Mouse (Mus musculus) heart, postnatal 4 days (tissue): ENCODE results near the gene Gm10217. TPM values are rescaled to one million over a fixed set of nuclear protein-coding genes. Genes with fewer than 3 reads are reported as not detected.

Experiments used
- DNase-seq: peaks from one replicate; pipeline ENCODE4 v3.0.0; 2021
- total RNA-seq, 2 experiments: library from RNA; stranded (reverse); gene quantifications; 2 replicates each; pipeline ENCODE4 v1.2.3; 2021

The Gm10217 gene
- total RNA-seq, result not detected

DNA sequence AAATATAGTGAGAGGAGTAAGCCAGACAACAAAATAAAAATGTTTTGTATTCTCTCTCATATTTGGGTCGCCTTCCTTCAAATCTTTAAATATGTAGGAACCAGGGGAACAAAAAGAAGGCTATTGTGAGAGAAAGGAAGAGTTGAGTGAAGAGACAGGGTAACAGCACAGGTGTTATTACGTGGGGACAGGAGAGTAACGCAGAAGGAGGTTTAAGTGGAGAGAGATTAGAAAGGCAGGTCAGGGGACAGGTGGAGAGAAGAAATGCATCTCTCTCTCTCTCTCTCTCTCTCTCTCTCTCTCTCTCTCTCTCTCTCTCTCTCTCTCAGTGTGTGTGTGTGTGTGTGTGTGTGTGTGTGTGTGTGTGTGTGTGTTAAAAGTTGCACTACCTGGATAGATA is at the start of gene Gm10217:
TSS of gene Gm10217 (plus strand) at position 301 of the 400 bp plus-strand sequence.
- DNase-seq, result no peak

DNA sequence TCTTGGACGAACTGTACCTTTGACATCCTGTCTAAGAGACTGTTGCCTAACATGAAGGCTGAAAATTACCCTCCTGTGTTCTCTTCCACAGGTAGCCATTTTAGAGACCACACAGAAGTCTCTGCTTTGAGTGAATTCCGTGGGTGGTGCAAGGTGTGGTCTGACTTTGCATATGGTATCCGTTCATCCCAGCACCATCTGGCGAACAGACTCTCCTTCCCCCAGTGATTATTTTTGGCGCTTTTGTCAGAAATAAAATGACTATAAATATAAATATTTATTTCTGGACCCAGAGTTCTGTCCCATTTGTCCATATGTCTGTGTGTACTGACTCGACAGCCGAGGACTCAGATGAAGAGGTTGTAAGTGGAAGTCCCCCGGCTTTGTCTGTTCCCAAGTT is 39.3 kb upstream of the Gm10217 start:
- DNase-seq, result no peak

DNA sequence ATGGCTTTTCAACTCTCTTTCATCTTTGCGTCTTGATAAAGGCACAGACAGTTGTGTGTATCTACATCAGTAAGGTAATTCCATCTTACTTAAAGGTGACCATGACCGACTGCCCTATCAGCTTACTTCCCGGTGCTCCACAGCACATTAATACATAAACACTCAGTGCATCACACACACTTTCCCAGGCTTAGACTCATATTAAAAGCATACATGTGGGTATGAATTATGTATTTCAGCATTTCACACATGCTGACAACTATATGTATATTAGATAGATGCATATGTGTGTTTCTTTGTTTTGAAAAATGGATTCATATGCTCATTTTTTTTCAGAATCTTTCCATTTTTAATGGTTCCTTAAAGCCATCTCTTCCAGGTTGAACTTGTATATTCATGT is 23.8 kb upstream of the Gm10217 start:
- no peak for DNase-seq

DNA sequence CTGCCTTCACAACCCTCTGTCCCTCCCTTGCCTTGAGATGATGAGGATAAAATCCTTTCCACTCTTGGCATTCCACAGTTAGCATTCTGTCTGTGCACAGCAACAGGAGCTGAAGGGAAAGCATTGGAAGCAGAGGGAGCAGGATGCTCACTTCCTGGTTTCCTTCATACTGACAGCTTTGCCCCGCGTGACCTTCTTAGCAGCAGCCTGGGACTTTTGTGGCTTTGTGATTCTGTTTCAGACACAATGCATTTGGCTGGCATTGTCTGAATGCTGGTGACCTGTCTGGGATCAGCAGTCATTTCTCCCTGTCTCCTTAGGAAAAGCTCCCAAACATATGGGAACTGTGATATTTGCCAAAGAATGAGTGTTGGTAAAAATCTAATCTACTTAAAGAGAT is 4.8 kb upstream of the Gm10217 start:
- no peak for DNase-seq

DNA sequence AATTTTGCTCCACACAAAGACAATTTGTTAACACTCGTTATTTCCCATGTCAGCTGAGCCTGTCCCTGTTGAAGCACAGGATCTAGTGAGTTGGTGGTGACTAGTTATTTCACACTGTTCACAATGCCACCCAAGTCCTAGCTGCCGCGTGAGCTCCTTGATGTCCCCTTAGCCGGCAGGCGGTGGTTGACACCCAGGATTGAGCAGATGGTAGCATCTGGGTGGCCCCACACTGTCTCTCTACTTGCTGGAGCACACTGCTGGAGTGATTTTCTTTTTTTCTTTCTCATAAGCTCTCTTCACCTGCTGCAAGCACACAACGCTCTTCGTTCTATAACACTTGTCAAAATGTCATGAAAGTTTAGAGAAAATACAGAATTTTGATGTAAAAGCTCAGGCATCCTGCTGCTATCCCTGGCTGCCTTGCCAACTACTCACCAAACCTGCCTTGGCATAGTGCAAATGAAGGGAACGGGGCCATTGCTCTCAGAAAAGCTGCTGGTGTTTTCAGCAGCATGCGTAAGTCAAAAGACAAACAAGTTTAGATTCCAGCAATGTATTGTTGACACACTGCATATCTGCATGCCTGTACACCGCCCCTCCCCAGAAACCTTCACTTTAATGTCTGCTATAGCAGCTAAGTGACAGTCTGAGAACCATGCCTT is 3.4 kb upstream of the Gm10217 start:
- DNase-seq, result no peak

DNA sequence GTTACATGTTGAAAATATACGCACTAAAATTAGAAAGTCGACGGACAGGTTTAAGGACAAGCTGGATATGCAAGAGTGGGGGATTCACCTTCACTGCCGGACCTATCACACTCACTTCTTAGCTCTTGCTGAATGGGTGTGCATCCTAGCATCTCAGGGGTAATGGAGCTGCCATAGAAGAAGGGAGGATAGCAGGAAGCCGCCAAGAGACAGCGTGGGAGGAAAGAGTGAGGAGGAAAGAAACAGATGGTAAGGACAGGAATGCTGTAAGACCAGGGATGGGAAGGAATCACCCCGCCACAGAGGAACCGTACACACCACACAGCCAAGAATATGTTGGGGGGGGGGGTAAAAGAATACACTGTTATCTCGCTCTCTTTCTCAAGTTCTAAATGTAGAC is 1.1 kb downstream of the Gm10217 start:
- DNase-seq, result no peak

DNA sequence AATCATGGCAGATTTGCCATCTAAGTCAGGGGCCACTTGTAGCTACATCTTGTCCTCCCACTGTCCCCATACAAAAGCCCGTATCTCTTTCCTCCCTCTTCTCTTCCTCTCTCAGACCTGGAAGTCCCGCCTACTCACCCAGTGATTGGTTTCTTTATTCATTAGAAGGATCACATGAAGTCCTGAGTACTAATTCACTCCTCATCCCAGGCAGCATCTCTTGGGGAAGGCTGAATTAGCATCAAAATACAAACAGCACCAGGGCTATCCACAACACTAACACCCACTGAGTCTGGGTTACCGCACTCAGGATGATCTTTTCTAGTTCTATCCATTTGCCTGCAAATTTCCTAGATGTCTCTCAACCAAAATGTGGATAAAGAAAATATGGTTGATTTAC is 4.0 kb downstream of the Gm10217 start:
- no peak for DNase-seq

DNA sequence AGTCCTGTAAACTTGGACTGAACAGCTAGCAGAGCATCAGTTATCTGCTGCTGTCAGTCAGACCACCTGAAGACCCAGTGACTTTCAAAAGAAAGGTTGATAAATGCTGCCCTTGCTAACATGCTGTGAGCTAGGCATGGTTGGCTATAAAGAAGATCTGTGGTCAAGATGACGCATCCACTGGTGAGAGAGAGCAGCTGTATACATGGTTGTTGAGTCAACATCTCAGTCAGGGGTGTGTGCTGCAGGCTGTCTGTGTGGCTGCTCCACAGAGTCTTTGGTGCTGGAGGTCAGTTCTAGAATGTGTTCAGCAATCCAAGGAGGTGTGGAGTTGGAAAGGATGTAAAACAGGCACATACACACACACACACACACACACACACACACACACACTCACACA is 12.2 kb downstream of the Gm10217 start:
- DNase-seq, result no peak

DNA sequence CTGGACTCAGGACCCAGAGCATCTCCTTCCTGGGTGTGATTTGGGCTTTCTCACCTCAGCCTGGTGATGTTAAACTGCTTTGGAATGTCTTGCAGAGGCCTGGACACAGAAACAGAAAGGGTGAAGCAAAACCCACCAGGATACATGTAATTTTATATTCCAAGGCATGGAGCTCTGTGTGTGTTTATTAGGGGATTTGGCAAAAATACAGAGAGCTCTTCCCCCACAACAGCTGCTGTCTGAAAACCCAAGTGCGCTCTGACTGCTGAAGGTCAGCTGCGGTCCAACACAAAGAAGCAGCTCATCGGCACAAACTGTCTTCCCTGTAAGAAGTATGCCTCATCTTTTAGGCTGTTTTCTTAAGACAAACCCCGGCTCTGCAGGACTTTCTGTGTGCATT is 15.9 kb downstream of the Gm10217 start:
- no peak for DNase-seq

DNA sequence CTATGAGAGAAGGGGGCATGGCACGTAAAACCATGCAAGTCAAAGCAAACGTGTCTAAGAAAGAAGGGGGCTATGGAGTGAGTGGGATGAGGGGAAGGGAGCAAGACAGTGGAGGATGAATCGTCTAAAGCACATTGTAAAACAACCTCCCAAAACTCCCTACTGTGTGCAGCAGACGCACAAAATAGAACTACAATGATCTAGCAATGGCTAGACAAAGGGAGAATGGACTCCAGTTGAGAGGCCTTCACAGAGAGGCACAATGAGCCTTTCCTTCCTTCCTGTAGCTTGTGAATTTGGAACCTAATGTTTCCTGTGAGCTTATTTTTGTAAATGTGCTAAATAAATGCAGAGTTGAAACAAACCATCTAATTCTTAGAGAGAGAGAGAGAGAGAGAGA is 22.7 kb downstream of the Gm10217 start:
- no peak for DNase-seq

DNA sequence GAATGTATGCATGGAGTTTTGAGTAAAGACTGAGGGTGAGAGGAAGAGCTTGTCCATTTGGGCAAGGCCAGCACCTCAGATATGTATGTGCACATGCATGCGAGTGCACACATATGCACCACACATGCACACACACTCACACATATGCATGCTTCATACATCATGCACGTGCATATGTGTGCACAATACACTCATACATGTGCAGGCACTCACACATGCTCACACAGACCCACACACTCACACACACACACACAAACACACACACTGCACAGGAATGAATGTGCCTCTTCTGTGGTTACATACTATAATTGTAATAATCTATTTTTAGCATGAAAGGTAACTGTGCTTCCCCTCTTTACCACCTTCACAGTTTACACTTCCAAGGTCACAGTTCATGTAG is 35.1 kb downstream of the Gm10217 start:
- no peak for DNase-seq

DNA sequence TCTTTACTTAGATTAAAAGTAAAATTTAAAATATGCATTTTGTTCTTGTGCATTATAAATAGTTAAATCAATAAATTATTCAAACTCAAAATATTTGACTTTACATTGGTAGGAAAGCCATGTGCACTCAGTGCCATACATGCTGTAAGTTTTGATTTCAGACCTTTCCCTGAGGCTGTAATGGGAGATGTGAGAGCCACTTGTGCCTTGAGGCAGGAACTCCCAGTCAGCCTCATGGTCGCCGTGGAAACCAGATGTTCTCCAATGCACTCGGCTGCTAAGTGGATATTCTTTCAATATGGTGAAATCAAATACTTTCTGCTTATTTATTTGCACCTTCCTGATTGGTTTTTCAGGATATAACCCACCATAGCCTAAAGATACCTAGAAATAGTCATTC is 35.6 kb downstream of the Gm10217 start:
- DNase-seq, result no peak

Other genes starting within 250 kb of the Gm10217 start
- not detected for gene Fam155a, start 93.1 kb upstream of the Gm10217 start, total RNA-seq
- 1 to 10 TPM; 4.8 to 6.6 TPM for gene Lig4, start 113.4 kb downstream of the Gm10217 start, total RNA-seq
- gene Abhd13, start 113.5 kb downstream of the Gm10217 start, total RNA-seq, result 10 to 100 TPM; 16.8 to 19.2 TPM
- gene Tnfsf13b, start 142.2 kb downstream of the Gm10217 start, total RNA-seq, result 1 to 10 TPM; 5.4 to 5.5 TPM